ENCODE assay signal across 9 mouse cellular contexts in genomic region chr2:154412018-154412666, GRCm38 (mm10). TPM values are rescaled to one million over a fixed set of nuclear protein-coding genes. Genes with fewer than 3 reads are reported as not detected.
DNase-seq lines count a peak whose midpoint lies in the region; ATAC-seq and TF ChIP-seq lines count a peak whose summit lies in the region.
"Had no signal": no experiment of that assay in that cellular context is flagged by ENCODE, and none has a peak within 500 bp of the region (broad histone marks: within the 10 kb centered on the region; RNA-seq: fewer than 3 reads in every experiment).

No protein-coding gene starts in this region.

- no peak overlapping the region for H3K27ac ChIP-seq in embryonic facial prominence, embryonic 11.5 days (replicated peaks; ENCODE audit: low read depth, low read length)
- no peak overlapping the region for H3K27ac ChIP-seq in embryonic facial prominence, embryonic 10.5 days (replicated peaks)
- H3K27ac ChIP-seq in layer of hippocampus, adult 2 months = no peak overlapping the region
- H3K27ac ChIP-seq: lung, embryonic 15.5 days had no signal

- no peak for ATAC-seq in embryonic facial prominence, embryonic 11.5 days (replicated peaks; ENCODE audit: insufficient number of reproducible peaks, low FRiP score, low TSS enrichment, low read depth)
- peak; percentile 64 for ATAC-seq in CD4-positive, CD25-positive, alpha-beta regulatory T cell, adult 4 months

- peak; percentile 79 for DNase-seq in embryonic facial prominence, embryonic 11.5 days (ENCODE audit: low spot score)
- DNase-seq in embryonic facial prominence, embryonic 10.5 days (ENCODE audit: low spot score) = no peak
- DNase-seq in layer of hippocampus, adult 2 months (ENCODE audit: low spot score in 2 of 2) = peak in 1 of 2 experiments; percentile 72
- DNase-seq in layer of hippocampus, postnatal 36 days = no peak
- peak; percentile 48 to 73 for DNase-seq in cerebellum, postnatal 25 days
- DNase-seq in lung, postnatal 25 days (ENCODE audit: low spot score) = peak; percentile 59
- no peak for DNase-seq in adrenal gland, adult 8-10 months

- no peak overlapping the region for H3K4me2 ChIP-seq in embryonic facial prominence, embryonic 11.5 days (ENCODE audit: low read depth, low read length)
- H3K4me2 ChIP-seq: lung, embryonic 15.5 days had no signal

- no peaks in the 10 kb centered on the region for H3K9me3 ChIP-seq in embryonic facial prominence, embryonic 11.5 days (replicated peaks; ENCODE audit: control insufficient read depth, low read length)
- no peaks in the 10 kb centered on the region for H3K9me3 ChIP-seq in embryonic facial prominence, embryonic 10.5 days
- H3K9me3 ChIP-seq: lung, embryonic 15.5 days had no signal

- 0 out of 2 replicates have a peak, but pooled peaks cover 1% of the 10 kb centered on the region for H3K27me3 ChIP-seq in embryonic facial prominence, embryonic 11.5 days (ENCODE audit: control insufficient read depth, insufficient read depth, low read length)
- peaks cover 37% of the 10 kb centered on the region for H3K27me3 ChIP-seq in embryonic facial prominence, embryonic 10.5 days (replicated peaks; ENCODE audit: low read depth, poor library complexity, severe bottlenecking)

- 65% methylated on average over 7 of the region's 7 CpGs for WGBS in embryonic facial prominence, embryonic 11.5 days
- 69% methylated on average over 7 of the region's 7 CpGs for WGBS in embryonic facial prominence, embryonic 10.5 days

- no peaks in the 10 kb centered on the region for H3K4me1 ChIP-seq in embryonic facial prominence, embryonic 11.5 days (ENCODE audit: control insufficient read depth, insufficient read depth, low read length)
- peaks cover 12% of the 10 kb centered on the region for H3K4me1 ChIP-seq in embryonic facial prominence, embryonic 10.5 days

- peak; percentile 87 for TF ChIP-seq CTCF in layer of hippocampus, adult 2 months (conservative IDR thresholded peaks at IDR 0.05)

- H3K9ac ChIP-seq in embryonic facial prominence, embryonic 11.5 days (replicated peaks; ENCODE audit: low read length) = no peak overlapping the region
- H3K9ac ChIP-seq: lung, embryonic 15.5 days had no signal

- H3K4me3 ChIP-seq in embryonic facial prominence, embryonic 11.5 days (ENCODE audit: low read depth, low read length) = no peak overlapping the region
- no peak overlapping the region for H3K4me3 ChIP-seq in embryonic facial prominence, embryonic 10.5 days
- H3K4me3 ChIP-seq in layer of hippocampus, adult 2 months = no peak overlapping the region
- H3K4me3 ChIP-seq: lung, embryonic 15.5 days had no signal

- H3K36me3 ChIP-seq in embryonic facial prominence, embryonic 11.5 days (replicated peaks; ENCODE audit: control insufficient read depth, insufficient read depth, low read depth, low read length) = no peaks in the 10 kb centered on the region
- H3K36me3 ChIP-seq in embryonic facial prominence, embryonic 10.5 days (replicated peaks) = no peaks in the 10 kb centered on the region
- H3K36me3 ChIP-seq: lung, embryonic 15.5 days had no signal

RNA-seq across cellular contexts. Expression of gene Snta1, which starts 4.2 kb away (rescaled TPM):
- 2.1 TPM in 2 replicates for polyA plus RNA-seq in embryonic facial prominence, embryonic 11.5 days (2014; fragmentation: Nextera tagmentation; extraction: Ambion mirVana)
- 3.0 and 3.9 TPM in 2 replicates for polyA plus RNA-seq in embryonic facial prominence, embryonic 10.5 days (2016; fragmentation: Nextera tagmentation; extraction: Ambion mirVana)
- 10 to 100 TPM; 46.2 to 46.9 TPM for total RNA-seq in layer of hippocampus, adult 2 months (2021)
- total RNA-seq in layer of hippocampus, postnatal 36 days (2021) = 10 to 100 TPM; 42.3 to 48.0 TPM
- not detected for polyA plus RNA-seq in CD4-positive, CD25-positive, alpha-beta regulatory T cell, adult 4 months (2017; shearing (Covaris generic))
- total RNA-seq in adrenal gland, adult 8-10 months (2022) = 10 to 100 TPM; 21.3 to 37.6 (median 31.5) TPM

RNA-seq across cellular contexts. Expression of gene Cbfa2t2, which starts 24.1 kb away (rescaled TPM):
- 47.4 and 51.9 TPM in 2 replicates for polyA plus RNA-seq in embryonic facial prominence, embryonic 11.5 days (2014; fragmentation: Nextera tagmentation; extraction: Ambion mirVana)
- polyA plus RNA-seq in embryonic facial prominence, embryonic 10.5 days (2016; fragmentation: Nextera tagmentation; extraction: Ambion mirVana) = 68.8 and 72.2 TPM in 2 replicates
- total RNA-seq in layer of hippocampus, adult 2 months (2021) = 10 to 100 TPM; 55.1 to 55.8 TPM
- 10 to 100 TPM; 49.7 to 57.7 TPM for total RNA-seq in layer of hippocampus, postnatal 36 days (2021)
- polyA plus RNA-seq in CD4-positive, CD25-positive, alpha-beta regulatory T cell, adult 4 months (2017; shearing (Covaris generic)) = 10 to 100 TPM; 22.9 to 33.0 TPM
- 10 to 100 TPM; 34.0 to 55.4 (median 43.4) TPM for total RNA-seq in adrenal gland, adult 8-10 months (2022)

RNA-seq across cellular contexts. Expression of gene Cdk5rap1, which starts 39.3 kb away (rescaled TPM):
- 19.4 and 19.7 TPM in 2 replicates for polyA plus RNA-seq in embryonic facial prominence, embryonic 11.5 days (2014; fragmentation: Nextera tagmentation; extraction: Ambion mirVana)
- polyA plus RNA-seq in embryonic facial prominence, embryonic 10.5 days (2016; fragmentation: Nextera tagmentation; extraction: Ambion mirVana) = 15.1 and 15.8 TPM in 2 replicates
- 10 to 100 TPM; 15.3 to 18.3 TPM for total RNA-seq in layer of hippocampus, adult 2 months (2021)
- total RNA-seq in layer of hippocampus, postnatal 36 days (2021) = 10 to 100 TPM; 12.7 to 16.7 TPM
- polyA plus RNA-seq in CD4-positive, CD25-positive, alpha-beta regulatory T cell, adult 4 months (2017; shearing (Covaris generic)) = 10 to 100 TPM; 24.4 to 38.9 TPM
- total RNA-seq in adrenal gland, adult 8-10 months (2022) = 10 to 100 TPM; 13.7 to 25.4 (median 18.6) TPM

Comparison
In these comparisons a context has a peak if more than half of its experiments do, and no peak if none do; other contexts are left out.
1. DNase-seq: peak in embryonic facial prominence, embryonic 11.5 days (single experiment), cerebellum, postnatal 25 days (2 of 2) and lung, postnatal 25 days (single experiment); none in embryonic facial prominence, embryonic 10.5 days (single experiment), layer of hippocampus, postnatal 36 days (0 of 2) and adrenal gland, adult 8-10 months (single experiment).